ENCODE assay signal across 8 mouse cellular contexts in the genomic region with DNA sequence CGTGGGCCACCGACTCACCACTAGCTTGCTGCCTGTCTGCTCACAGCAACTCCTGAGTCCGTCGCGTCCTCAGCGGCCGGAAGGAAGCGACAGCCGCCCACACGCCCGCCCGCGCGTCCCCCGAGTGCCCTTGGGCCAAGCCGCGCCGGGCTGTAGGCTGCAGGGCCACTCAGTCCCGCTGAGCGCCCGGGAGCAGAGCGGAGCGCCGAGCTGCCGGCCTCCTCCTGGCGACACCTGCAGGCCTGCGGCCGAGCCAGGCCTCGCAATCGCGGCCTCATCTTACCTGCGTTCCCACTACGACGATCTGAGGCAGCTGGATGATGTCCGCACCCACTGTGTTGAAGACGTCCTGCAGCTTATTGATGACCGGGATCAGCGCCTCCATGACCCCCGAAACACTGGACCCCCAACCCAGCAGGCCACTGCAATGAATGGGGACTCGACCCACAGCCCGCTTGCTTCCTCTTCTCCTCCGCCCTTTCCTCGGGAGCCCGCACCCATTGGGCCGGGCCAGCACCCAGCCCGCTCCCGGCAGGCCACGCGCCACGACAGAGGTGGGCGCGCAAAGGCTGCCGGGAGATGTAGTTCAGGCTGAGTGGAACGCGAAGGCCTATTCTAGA. TPM values are rescaled to one million over a fixed set of nuclear protein-coding genes. Genes with fewer than 3 reads are reported as not detected.
A peak's percentile ranks its signal among the peaks of the same experiment; 100 is the strongest.
DNase-seq lines count a peak whose midpoint lies in the region; ATAC-seq and TF ChIP-seq lines count a peak whose summit lies in the region.

Gene Dnm1l, minus strand, starts transcription at position 479 of the 620 bp plus-strand sequence.

- no peaks in the 10 kb centered on the region for H3K9me3 ChIP-seq in embryonic facial prominence, embryonic 13.5 days
- no peaks in the 10 kb centered on the region for H3K9me3 ChIP-seq in limb, embryonic 12.5 days
- H3K9me3 ChIP-seq in midbrain, embryonic 15.5 days, result no peaks in the 10 kb centered on the region

- TF ChIP-seq CTCF in kidney, adult 2 months (conservative IDR thresholded peaks at IDR 0.05; ENCODE audit: insufficient read depth, insufficient read length, low read depth, low read length), result peak; percentile 31; the same call in 1 of the 2 replicates
- TF ChIP-seq CTCF in spleen, adult 2 months (IDR thresholded peaks at IDR 0.05; ENCODE audit: extremely low read depth, insufficient read depth, insufficient read length, insufficient replicate concordance), result 0 out of 2 replicates have a peak, but pooled peaks have one; percentile 4

- H3K27ac ChIP-seq in embryonic facial prominence, embryonic 13.5 days, result peak within 1 kb of the TSS; percentile 90
- peak within 1 kb of the TSS; percentile 71 for H3K27ac ChIP-seq in kidney, adult 2 months (ENCODE audit: insufficient read depth, low read depth, low read length)
- H3K27ac ChIP-seq in limb, embryonic 12.5 days, result peak within 1 kb of the TSS; percentile 90
- peak within 1 kb of the TSS; percentile 86 for H3K27ac ChIP-seq in midbrain, embryonic 15.5 days
- peak within 1 kb of the TSS; percentile 84 for H3K27ac ChIP-seq in spleen, adult 2 months (ENCODE audit: insufficient read depth, low read length)

- H3K4me3 ChIP-seq in embryonic facial prominence, embryonic 13.5 days, result peak within 1 kb of the TSS; percentile 96
- H3K4me3 ChIP-seq in kidney, adult 2 months (ENCODE audit: insufficient read depth, low read depth, low read length), result peak within 1 kb of the TSS; percentile 75
- peak within 1 kb of the TSS; percentile 91 for H3K4me3 ChIP-seq in limb, embryonic 12.5 days (replicated peaks)
- H3K4me3 ChIP-seq in midbrain, embryonic 15.5 days, result peak within 1 kb of the TSS; percentile 64
- H3K4me3 ChIP-seq in spleen, adult 2 months (ENCODE audit: extremely low read depth, insufficient read depth, insufficient read length), result peak within 1 kb of the TSS; percentile 88

- H3K9ac ChIP-seq in embryonic facial prominence, embryonic 13.5 days, result peak within 1 kb of the TSS; percentile 96
- H3K9ac ChIP-seq in limb, embryonic 12.5 days (replicated peaks), result peak within 1 kb of the TSS; percentile 94
- H3K9ac ChIP-seq in midbrain, embryonic 15.5 days, result peak within 1 kb of the TSS; percentile 82

- ATAC-seq in embryonic facial prominence, embryonic 13.5 days (ENCODE audit: insufficient number of reproducible peaks, insufficient read depth, low FRiP score, low TSS enrichment, low read depth), result peak; percentile 99
- peak; percentile 100 for ATAC-seq in limb, embryonic 12.5 days (ENCODE audit: insufficient number of reproducible peaks, insufficient read depth, low FRiP score, low TSS enrichment, low read depth)
- peak; percentile 100 for ATAC-seq in midbrain, embryonic 15.5 days (replicated peaks)

- DNase-seq in 3134 (ENCODE audit: extremely low read depth, insufficient read length, low spot score), result peak; percentile 95
- DNase-seq in adrenal gland, postnatal 36 days, result peak; percentile 96 to 99
- DNase-seq in heart, adult 18-20 months, result peak; percentile 95
- DNase-seq in kidney, adult 2 months, result peak; percentile 96
- peak; percentile 75 to 96 for DNase-seq in spleen, adult 2 months (ENCODE audit: low read depth in 1 of 2, low spot score in 2 of 2)

- H3K36me3 ChIP-seq in embryonic facial prominence, embryonic 13.5 days, result 0 out of 2 replicates have a peak, but pooled peaks cover 1% of the 10 kb centered on the region
- no peaks in the 10 kb centered on the region for H3K36me3 ChIP-seq in kidney, adult 2 months (ENCODE audit: control insufficient read depth, insufficient read depth, low read length)
- 0 out of 2 replicates have a peak, but pooled peaks cover 2% of the 10 kb centered on the region for H3K36me3 ChIP-seq in limb, embryonic 12.5 days
- H3K36me3 ChIP-seq in midbrain, embryonic 15.5 days (replicated peaks), result no peaks in the 10 kb centered on the region
- no peaks in the 10 kb centered on the region for H3K36me3 ChIP-seq in spleen, adult 2 months (ENCODE audit: control insufficient read depth, insufficient read depth, low read length)

- peak within 1 kb of the TSS; percentile 67 for H3K4me2 ChIP-seq in embryonic facial prominence, embryonic 13.5 days
- H3K4me2 ChIP-seq in limb, embryonic 12.5 days, result peak within 1 kb of the TSS; percentile 72
- peak within 1 kb of the TSS; percentile 52 for H3K4me2 ChIP-seq in midbrain, embryonic 15.5 days

- TF ChIP-seq POLR2A in kidney, adult 2 months (IDR thresholded peaks at IDR 0.05; ENCODE audit: low read depth, low read length), result no peak
- TF ChIP-seq POLR2A in spleen, adult 2 months (IDR thresholded peaks at IDR 0.05; ENCODE audit: low read depth, low read length), result peak; percentile 28

- H3K27me3 ChIP-seq in embryonic facial prominence, embryonic 13.5 days, result no peaks in the 10 kb centered on the region
- H3K27me3 ChIP-seq in kidney, adult 2 months (replicated peaks; ENCODE audit: control insufficient read depth, insufficient read depth, low read length), result no peaks in the 10 kb centered on the region
- no peaks in the 10 kb centered on the region for H3K27me3 ChIP-seq in limb, embryonic 12.5 days
- no peaks in the 10 kb centered on the region for H3K27me3 ChIP-seq in midbrain, embryonic 15.5 days (replicated peaks)
- no peaks in the 10 kb centered on the region for H3K27me3 ChIP-seq in spleen, adult 2 months (ENCODE audit: control insufficient read depth, insufficient read depth, low read length)

- peaks cover 7% of the 10 kb centered on the region for H3K4me1 ChIP-seq in embryonic facial prominence, embryonic 13.5 days
- peaks cover 6% of the 10 kb centered on the region; the same call in 1 of the 2 replicates for H3K4me1 ChIP-seq in kidney, adult 2 months (ENCODE audit: control insufficient read depth, insufficient read depth, low read length)
- H3K4me1 ChIP-seq in limb, embryonic 12.5 days (replicated peaks), result peaks cover 7% of the 10 kb centered on the region
- H3K4me1 ChIP-seq in midbrain, embryonic 15.5 days, result peaks cover 15% of the 10 kb centered on the region
- H3K4me1 ChIP-seq in spleen, adult 2 months (ENCODE audit: control insufficient read depth, insufficient read depth, insufficient read length), result peaks cover 4% of the 10 kb centered on the region; the same call in 1 of the 2 replicates

- under 1% methylated on average over 55 of the region's 55 CpGs for WGBS in embryonic facial prominence, embryonic 13.5 days
- under 1% methylated on average over 55 of the region's 55 CpGs for WGBS in kidney, adult 2 months
- under 1% methylated on average over 54 of the region's 55 CpGs for WGBS in limb, embryonic 12.5 days
- under 1% methylated on average over 55 of the region's 55 CpGs for WGBS in midbrain, embryonic 15.5 days
- under 1% methylated on average over 55 of the region's 55 CpGs for WGBS in spleen, adult 2 months

RNA-seq across cellular contexts. Expression of gene Dnm1l, which starts in this region (rescaled TPM):
- 10 to 100 TPM; 69.7 to 80.7 TPM for total RNA-seq in adrenal gland, postnatal 36 days (2021)
- polyA plus RNA-seq in embryonic facial prominence, embryonic 13.5 days (2015; fragmentation: Nextera tagmentation; extraction: Ambion mirVana), result 62.0 and 67.1 TPM in 2 replicates
- 10 to 100 TPM; 93.5 to 99.0 TPM for total RNA-seq in heart, adult 18-20 months (2021)
- polyA plus RNA-seq in kidney, adult 2 months (2012; rRNA removed), result 8.5 and 11.7 TPM in 2 replicates
- 60.5 and 64.2 TPM in 2 replicates for polyA plus RNA-seq in limb, embryonic 12.5 days (2016; fragmentation: Nextera tagmentation; extraction: Ambion mirVana)
- polyA plus RNA-seq in midbrain, embryonic 15.5 days (2015; fragmentation: Nextera tagmentation; extraction: Ambion mirVana), result 101 and 110 TPM in 2 replicates
- polyA plus RNA-seq in spleen, adult 2 months (2012; rRNA removed), result 4.9 and 5.2 TPM in 2 replicates

Comparison
In these comparisons a context has a peak if more than half of its experiments do, and no peak if none do; other contexts are left out.
1. Peak in every context shown above with its lines: DNase-seq, ATAC-seq, H3K4me3 ChIP-seq and H3K27ac ChIP-seq.